Mouse (Mus musculus): ENCODE data around the gene Ppp1r32.

The Ppp1r32 gene

DNA sequence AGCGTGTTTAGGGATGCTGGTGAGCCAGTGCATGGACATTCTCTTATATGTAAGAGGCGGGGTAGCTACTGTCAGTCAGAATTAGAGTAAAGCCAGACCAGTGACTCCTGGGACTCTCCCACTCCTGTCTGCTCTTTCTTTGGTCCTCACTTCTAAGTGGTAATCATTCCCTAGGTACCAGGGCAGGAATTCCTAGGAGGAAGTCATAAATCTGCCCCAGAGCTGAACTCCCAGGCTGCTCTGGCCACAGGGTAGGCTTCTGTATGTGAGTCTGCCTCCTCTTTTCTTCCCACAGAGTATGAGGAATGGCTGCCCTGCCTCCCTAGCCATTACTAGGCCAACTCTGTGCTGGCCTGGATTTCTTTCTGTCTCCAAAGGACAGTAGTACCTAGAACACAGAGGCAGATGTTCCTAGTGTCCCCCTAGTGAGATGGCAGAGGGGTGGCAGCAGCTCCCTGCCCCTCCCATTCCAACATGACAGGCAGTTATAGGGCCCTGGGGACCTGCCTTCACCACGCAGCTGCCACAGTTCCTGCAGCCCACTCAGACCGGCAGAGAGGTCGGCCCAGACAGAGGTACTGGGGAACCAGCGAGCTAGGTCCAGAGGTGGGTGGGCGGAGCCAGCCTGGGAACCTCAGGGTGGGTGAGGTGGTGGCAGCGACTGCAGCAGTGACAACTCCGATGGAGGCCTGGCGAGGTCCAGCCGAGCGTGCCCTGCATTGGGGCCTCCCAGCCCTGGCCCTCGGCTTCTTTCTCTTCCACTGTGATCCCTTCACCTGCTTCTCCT, 57.1 kb downstream of the Ppp1r32 start:
- DNase-seq (ENCODE audit: low spot score in 2 of 2), result no peak

- no peak for DNase-seq (ENCODE audit: low spot score in 2 of 2)
Observed at GRCm38 (mm10) chr19:10424751-10425150, 58.0 kb downstream of the Ppp1r32 start.

Measured in left cerebral cortex, adult 9 months (tissue).